Mouse (Mus musculus) retina, postnatal 7 days (tissue): ENCODE measurements around the gene Avl9.

Source experiments
- DNase-seq: peaks from one replicate; pipeline ENCODE4 v3.0.0-alpha.2; 2012; ENCODE audit warnings: low read depth, low spot score

Gene Avl9

DNA sequence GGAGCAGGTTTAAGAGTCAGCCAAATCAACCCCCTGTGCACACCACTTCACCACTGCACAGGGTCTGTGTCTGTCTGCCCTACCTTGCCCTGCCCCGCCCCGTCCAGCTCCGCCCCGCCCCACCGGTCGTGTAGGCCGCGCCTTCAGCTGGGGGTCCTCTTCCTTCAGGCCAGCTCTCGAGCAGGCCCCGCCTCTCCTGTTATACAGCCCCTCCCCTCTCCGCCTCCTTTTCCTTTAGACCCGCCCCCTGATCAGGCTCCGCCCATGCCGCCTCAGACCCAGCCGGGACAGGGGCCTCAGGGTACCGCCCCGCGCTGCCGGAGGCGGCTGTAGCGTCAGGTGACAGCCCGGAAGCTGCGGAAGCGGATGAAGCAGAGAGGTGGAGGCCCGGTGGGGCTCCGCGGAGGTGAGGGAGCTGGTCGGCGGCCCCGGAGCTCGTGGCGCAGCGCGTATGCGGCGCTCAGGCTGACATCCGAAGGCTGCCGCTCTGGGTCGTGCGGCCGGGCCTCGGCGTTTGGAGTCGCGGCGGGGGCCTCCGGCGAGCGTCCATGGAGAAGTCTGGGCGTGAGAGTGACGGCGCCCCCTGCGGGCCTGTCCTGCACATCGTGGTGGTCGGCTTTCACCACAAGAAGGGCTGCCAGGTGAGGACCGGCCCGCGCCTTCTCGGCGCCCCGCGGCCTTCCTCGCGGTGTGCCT lies at the start of gene Avl9:
Avl9 (plus strand) TSS at position 326 of the 696 bp plus-strand sequence.
- DNase-seq, result peak; percentile 93

DNA sequence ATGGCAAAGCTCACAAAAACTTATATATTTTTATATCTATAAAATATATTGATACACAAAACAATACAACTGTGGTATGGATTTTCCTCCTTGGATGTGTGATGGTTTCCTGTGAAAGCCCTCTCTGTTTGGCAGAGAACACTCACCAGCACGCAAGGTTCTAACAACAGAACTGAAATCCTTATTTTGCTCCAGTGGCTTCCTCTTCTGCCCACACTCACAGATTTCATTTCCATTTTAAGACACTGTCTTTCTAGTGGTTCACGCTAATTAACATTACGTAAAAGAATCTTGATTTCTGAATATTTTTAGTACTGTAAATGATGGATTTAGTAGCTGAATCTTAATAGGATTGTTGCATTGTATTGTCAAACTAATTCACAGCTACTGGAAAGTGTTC lies 26.5 kb upstream of the Avl9 start:
- DNase-seq, result no peak

DNA sequence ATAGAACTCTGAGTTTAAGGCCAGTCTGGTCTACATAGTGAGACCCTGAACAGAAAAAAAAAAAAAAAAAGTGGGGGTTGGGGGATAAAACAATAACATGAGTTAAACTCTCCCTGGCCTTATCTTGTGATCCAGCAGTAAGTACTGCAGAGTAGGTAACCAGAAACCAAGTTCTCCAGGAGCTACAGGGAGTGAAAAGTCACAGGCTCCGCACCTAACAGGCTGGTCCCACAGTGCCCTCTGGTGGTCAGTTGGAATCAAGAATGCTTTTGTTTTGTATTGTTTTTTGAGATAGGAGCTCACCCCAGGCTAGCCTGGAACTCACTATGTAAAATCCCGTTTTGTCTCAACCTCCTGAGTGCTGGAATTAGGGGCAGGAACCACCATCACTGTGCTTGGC lies 23.5 kb upstream of the Avl9 start:
- DNase-seq, result peak; percentile 61

DNA sequence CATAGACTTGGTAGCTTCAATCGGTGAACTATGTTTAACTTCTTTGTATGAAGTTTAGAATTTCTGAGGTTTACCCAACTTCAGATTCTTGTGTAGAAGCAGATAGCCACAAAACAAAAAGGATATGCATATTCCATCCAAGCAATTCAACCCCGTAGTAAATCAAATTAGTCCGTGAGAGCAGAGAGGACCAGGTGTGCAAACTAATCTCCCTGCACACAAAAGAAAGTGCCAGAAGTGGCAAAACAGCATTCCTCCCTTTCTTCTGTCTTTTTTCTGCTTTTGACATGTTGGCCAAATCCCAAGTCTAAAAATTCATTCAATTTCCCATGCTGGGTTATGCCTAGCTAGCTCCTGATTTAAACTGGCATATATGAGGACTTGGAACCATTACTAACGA lies 22.3 kb upstream of the Avl9 start:
- no peak for DNase-seq

DNA sequence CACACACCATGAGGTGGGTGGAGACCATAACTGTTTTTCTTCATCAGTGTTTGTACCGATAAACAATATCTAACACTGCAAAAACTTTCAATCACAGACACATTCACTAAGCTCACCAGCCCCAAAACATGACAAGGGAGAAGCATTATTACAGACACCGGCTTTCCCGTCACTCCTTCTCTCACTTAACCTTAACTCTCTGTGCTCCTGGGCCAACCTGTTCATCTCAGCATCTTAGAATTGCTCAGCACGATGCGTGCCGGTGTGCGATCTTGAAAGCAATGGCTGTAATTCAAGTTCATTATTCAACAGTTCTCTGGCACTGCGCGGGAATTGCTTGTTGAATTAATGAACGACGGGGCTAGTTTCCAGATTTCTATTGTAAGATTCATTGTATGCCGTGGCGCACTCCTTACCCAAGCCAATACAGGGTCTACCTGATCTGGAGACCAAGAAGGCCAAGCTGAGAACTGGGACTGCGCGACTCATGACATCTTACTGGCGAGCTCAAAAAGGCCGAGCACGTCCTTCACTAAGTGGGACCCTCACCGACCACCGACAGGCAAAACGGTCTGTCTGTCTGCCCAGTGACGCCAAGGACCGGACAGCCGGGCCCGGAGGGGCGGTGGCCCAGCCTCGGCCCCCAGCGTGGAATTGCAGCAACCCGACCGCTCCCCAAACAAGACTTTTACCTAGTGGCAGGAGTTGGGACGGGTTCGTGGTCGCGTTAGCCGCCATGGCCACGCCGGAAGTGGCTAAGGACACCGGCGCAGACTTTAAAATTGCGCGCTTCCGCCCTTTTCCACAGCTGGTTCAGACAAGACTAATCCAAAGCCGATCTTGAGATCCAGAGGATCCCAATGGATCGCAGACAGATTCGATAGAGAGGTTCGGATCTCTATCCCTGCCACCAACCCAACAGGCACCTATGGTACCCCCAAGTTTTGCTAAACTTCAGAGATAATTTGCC lies 10.5 kb upstream of the Avl9 start, which contains the start of gene Lsm5:
Lsm5 (minus strand) TSS at position 780 of the 970 bp plus-strand sequence.
- peak; percentile 83 for DNase-seq

DNA sequence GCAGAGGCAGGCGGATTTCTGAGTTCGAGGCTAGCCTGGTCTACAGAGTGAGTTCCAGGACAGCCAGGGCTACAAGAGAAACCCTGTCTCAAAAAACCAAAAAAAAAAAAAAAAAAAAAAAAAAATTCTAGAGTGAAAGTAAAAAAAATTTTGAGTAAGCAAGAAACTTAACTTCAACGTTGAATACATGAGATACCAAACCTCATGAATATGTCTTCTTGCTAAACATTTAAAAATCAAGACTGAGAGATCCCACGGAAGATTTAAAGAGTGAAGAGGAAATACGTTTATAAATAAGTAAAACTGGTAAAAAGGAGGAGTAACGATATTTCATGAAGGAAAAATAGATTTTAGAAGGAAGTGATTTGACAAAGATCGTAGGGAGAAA lies 519 bp upstream of the Avl9 start:
- no peak for DNase-seq

DNA sequence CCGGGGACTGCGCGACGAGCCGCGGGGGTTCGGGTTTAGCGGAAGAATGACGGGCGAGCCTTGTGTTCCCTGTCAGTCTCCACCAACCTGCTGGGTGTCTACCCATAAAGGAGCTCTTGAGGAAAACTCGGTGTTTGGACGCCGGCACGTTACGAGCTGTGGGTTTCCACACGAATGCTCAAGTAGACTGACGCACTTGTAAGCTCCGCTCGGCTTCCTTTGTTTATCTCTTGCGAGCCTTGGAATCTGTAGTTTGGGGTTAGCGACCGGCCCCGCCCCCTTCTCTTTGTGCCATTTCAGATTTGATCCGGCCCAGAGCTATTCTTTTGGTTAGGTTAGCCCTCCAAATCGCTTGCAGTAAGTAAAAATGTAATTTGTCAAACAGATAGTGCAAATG lies 569 bp downstream of the Avl9 start:
- DNase-seq, result no peak

DNA sequence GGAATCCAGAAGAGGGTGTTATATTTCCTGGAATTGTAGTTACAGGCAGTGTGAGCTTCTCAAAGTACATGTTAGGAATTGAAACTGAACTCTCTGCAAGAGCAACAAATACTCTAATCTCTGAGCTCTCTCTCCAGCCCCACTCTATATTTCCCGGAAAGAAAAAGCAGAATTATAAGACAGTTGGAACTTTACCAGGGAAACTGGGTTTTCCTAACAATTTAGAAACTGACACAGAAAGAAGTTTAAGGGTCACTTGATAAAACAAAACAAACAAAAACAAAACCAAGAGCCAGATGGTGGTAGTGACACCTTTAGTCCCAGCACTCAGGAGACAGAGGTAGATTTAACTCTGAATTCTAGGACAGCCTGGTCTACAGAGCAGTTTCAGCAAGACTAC lies 4.4 kb downstream of the Avl9 start:
- no peak for DNase-seq

DNA sequence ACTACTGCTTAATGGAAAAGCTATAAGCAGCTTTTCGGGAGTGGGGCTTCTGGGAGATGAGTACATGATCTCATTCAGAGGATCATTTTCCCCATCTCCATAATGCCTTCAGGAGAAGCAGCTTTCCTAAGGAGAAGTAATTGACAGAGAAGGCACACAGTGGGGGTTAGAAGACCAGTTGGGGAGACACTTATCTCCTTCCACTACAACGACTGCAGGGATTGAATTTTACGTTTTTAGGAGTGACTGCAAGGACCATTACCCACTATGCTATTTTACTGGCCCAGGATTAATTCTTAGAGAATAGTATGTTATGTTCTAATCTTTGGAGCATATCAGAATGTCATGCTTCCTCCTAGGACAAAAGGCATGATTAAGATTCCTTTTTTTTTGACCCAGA lies 6.2 kb downstream of the Avl9 start:
- no peak for DNase-seq

DNA sequence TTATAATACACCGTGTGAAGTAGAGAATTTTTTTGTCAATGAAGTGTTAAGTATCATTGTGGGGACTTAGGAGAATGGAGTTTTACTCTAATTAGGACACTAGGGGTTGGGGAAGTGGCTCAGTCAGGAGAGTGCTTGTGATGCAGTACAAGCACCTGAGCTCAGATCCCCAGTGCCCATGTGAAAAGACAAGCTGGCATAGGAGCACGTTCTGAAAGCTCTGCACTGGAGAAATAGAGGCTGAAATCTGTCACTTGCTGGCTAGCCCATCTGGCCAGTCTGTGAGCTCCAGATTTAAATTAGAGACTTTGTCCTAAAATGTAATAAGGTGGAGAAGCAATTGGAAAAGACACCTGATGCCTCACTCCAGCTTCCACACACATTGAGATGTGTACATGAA lies 17.8 kb downstream of the Avl9 start:
- DNase-seq, result no peak

DNA sequence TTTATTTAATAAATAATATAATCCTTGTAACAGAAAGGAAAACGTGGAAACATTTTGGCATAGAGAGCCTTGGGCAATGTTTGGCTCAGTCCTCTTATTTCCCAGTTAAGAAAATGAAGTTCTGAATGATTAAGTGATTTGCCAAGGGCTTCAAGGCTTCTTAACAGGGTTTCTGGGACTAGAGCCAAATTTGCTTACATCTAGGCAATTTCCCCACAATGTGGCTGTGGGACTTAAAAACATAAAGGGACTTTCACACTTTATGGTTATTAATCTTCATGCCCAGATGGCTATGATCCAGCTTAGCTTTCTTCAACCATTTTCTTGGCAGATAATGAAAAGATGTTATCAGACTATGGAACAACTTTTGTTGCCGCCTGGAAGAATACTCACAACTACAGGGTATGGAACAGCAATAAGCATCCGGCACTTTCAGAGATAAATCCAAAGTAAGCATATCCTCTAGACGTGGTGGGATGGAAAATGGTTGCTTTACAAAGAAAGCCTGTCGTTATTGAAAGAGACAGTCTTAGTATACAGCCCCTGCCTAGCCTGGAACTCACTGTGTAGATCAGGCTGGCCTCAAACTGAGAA lies 31.3 kb downstream of the Avl9 start:
- DNase-seq, result peak; percentile 19

DNA sequence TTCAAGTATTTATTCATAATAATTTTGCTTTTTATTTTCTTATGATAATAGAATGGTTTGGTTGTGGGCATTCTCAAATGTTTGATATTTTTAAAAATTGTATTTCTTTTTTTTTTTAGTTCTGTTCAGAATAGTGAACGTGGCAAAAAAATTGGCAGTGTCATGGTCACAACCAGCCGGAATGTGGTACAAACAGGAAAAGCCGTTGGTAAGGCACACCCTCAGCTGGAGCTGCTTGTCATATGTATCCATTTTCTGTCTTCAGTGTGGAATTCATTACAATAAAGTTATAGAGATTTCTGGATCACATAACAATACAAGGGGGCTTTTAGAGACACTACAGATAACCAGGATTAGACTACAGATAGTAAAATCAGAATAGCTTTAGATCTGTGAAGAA lies 39.0 kb downstream of the Avl9 start:
- no peak for DNase-seq

DNA sequence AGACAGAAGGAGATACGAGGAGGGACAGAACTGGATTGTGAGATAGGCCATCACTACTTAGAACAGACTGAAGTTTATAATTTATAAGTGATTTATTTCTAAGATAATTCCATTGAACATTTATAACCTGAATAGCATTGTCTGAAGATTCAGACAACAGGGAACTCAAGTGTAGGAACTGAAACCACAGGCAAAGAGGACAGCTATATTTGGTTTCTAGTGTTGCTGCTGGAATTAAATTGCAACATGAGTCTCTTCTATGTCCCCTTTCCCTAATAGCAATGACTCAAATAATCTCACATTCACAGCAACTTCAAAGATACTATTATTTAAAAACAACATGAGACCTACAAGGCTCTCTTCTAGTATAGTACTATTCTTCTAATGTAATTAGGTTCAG lies 41.4 kb downstream of the Avl9 start:
- no peak for DNase-seq

DNA sequence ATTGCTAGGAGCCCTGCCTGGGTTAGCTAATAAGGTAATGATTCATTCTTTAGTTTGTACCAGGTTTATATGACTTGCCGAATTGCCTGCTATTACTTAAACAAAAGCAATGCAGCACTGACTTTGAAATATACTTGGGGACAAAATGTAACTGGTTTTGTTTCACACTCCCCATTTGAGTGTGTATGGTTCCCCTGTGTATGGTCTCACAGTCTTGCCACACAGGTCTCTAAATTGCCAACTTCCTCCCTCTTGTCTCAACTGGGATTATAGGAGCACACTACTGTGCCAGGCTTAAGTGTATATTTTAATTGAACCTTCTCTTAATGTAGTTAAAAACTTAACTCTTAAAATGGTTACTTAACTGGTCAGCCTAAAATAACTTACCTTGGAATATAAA lies 44.6 kb downstream of the Avl9 start:
- no peak for DNase-seq

DNA sequence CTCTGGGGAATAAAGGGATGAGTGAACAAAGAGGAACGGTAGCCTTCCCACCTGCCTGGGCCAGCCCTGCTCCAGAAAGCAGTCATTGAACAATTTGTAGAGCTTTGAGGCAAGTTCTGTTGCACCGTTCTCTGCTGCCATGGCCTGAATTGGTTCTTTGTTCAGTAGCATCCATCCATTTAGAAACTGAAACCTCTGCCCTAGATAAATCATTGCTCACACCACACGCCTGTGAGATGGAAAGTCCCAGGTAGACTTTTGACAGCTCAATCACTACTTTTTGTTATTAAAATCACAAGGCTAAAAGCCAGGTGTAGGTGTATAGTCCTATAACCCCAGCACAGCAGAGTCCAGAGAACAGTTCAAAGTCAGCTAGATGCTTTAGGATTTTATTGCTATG lies 50.6 kb downstream of the Avl9 start:
- DNase-seq, result no peak

DNA sequence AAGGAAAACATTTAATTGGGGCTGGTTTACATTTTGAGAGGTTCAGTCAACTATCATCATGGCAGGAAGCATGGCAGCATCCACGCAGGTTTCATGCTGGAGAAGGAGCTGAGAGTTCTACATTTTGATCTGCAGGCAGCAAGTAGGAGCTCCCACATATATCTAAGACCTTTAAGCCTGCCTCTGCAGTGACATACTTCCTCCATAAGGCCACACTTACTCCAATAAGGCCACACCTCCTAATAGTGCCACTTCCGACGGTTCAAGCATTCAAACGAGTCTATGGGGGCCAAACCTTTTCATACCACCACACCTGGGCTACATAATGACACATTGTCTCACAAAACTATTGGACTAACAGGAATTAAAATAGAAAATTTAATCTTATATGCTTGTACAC lies 51.0 kb downstream of the Avl9 start:
- DNase-seq, result no peak

DNA sequence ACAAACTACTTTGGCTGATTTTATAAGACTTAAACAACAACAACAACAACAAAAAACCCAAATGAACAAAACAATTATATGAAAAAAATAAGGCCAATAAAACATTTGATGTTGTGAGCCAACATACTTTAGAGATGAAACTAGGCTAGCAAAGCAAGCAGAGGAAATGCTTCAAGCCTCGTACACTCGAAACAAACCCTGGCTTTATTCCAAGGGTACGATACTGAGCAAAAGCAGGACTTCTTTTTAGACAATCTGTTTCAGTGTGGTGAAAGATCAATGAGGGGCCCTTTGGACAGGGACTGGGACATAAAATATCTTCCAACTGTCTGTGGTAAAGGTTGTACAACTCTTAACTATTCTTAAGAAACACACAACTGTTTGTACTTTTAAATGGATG lies 61.1 kb downstream of the Avl9 start:
- no peak for DNase-seq

DNA sequence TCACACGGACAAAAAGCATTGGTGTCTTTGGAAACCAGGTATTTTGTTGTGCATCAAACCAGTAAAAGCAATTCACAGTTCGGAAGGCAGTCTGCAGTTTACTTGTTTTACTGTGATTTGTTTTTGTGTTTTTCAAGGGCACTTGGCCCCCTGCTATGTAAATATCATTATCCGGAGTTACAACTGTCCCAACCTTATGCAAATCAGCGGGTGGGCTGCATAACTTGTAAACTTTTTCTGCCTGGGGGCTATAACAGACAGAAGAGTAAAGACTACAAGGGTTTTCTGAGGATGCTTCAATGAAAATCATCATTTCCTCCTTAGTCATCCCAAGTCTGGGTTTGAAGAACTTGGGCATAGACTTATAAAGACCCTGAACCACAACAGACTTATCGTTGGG lies 64.9 kb downstream of the Avl9 start:
- DNase-seq, result no peak

DNA sequence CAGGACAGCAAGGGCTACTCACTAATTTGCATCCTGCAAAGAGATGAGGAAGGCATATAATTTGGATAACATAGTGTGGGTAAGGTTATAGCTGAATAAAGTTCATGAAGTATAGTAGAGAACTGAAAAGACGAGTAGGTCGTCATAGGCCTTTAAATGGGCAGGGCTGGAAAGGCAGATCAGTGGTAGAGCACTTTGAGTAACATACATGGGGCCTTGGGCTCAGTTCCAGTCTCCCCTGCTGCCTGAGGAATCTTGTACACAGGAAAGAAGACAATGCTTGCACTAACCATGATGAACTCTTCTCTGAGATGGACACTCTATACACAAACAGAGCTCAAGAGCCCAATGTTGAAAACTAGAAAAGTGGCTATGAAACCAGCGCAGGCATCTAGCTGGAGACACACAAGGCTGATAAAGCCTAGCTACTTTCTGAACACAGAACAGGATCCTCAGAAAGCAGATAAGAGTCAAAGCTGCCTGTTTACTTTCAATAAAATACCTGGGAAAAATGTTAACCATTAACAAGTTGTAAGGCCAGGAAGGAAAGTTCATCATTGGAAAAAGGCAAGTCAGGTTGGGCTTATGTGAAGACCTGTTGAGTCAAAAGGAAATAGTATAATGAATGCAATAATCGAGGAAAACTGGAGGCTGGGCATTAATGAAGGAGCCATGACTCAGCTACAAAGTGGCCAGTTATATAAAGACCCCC lies 69.0 kb downstream of the Avl9 start:
- DNase-seq, result no peak

DNA sequence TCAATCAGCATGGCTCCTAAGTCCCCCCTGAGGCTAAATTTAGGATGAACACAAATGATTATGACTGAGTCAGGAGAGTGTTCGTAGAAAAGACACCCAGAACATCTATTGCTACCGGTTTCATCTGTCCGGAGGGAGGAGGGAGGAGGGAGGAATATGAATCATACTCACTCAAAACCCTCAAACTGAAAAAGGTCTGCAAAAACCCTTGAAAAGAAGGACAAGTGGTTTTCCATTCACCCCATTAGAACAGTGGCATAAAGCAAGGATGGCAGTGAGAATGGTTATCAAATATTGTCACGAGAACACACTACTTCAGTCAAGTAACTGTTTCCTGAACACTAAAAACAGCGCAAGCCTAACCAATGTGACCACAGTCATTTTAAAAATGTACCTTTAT lies 70.4 kb downstream of the Avl9 start:
- no peak for DNase-seq

DNA sequence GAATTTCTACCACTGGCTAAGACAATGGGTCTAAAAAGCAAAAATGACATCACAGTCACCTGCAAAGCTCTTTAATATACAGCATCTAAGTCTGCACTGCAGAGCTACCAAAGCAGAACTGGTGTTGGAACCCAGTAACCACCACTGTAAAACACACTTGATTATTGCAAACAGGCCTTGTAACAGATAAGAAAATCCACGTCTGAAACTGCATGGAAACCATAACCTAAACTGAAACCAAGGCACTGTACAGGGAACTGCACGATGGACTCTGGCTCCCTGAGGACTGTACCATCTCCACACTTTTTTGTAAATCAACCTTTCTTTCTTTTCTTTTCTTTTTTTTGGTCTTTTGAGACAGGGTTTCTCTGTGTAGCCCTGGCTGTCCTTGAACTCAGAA lies 73.0 kb downstream of the Avl9 start:
- no peak for DNase-seq

DNA sequence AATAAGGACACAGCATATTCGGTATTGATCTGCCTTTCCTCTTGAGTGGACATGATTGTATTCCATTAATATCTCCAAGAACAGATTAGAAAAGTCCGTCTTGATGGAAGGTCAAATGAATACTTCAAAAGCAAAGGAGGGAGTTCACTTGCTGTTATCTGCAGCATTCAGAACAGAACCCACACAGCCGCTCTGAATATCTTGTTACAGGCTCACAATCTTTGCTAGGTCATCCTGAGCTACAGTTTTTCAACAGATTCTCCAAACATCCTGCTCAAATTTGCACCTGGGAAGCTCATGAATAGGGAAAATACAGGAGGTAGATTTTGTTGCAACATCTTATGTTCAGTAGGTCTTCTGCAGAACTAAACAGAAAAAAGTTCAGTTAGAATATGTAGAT lies 74.6 kb downstream of the Avl9 start:
- no peak for DNase-seq
